Mouse (Mus musculus): ENCODE measurements around the gene Adam12. TPM values are rescaled to one million over a fixed set of nuclear protein-coding genes. Genes with fewer than 3 reads are reported as not detected.

Gene Adam12
- polyA plus RNA-seq, 1 experiment from 2014 or later: 7.3 TPM

- Histone ChIP-seq H3K27ac (peak overlapping the region; percentile 52), H3K27me3 (0 out of 2 replicates have a peak, but pooled peaks cover 5% of the 10 kb centered on the region), H3K4me3 (no peak overlapping the region), H3K9me3 (peaks cover 5% of the 10 kb centered on the region; the same call in 1 of the 2 replicates), H3K36me3 (peaks cover 3% of the 10 kb centered on the region; the same call in 1 of the 2 replicates), H3K4me1 (peaks cover 31% of the 10 kb centered on the region), H3K4me2 (replicated peaks) (peak overlapping the region; percentile 22; the same call in 1 of the 2 replicates), H3K9ac (no peak overlapping the region)
- WGBS: 17% methylated on average over 8 of the region's 8 CpGs
- peak; percentile 54; the same call in 1 of the 2 replicates for ATAC-seq (ENCODE audit: low FRiP score, low read depth)
Observed at GRCm38 (mm10) chr7:133976388-133977122, 255.4 kb downstream of the Adam12 start.

GRCm38 (mm10) chr7:133971086-133971485 lies 260.9 kb downstream of the Adam12 start:
- H3K36me3 ChIP-seq: no peaks in the 10 kb centered on the region
- H3K27ac ChIP-seq: no peak overlapping the region
- H3K9me3 ChIP-seq: no peaks in the 10 kb centered on the region
- no peak overlapping the region for H3K4me2 ChIP-seq (replicated peaks)
- H3K4me3 ChIP-seq: no peak overlapping the region
- WGBS: 60% methylated on average over 1 of the region's 1 CpGs
- no peaks in the 10 kb centered on the region for H3K27me3 ChIP-seq
- H3K9ac ChIP-seq: no peak overlapping the region
- H3K4me1 ChIP-seq: peaks cover 18% of the 10 kb centered on the region
- no peak for ATAC-seq (ENCODE audit: low FRiP score, low read depth)

GRCm38 (mm10) chr7:133970407-133970806 lies 261.5 kb downstream of the Adam12 start:
- H3K4me2 ChIP-seq (replicated peaks): no peak overlapping the region
- no peaks in the 10 kb centered on the region for H3K27me3 ChIP-seq
- H3K9me3 ChIP-seq: no peaks in the 10 kb centered on the region
- H3K36me3 ChIP-seq: no peaks in the 10 kb centered on the region
- H3K9ac ChIP-seq: no peak overlapping the region
- ATAC-seq (ENCODE audit: low FRiP score, low read depth): no peak
- H3K4me3 ChIP-seq: no peak overlapping the region
- H3K4me1 ChIP-seq: peaks cover 11% of the 10 kb centered on the region; the same call in 1 of the 2 replicates
- 70% methylated on average over 5 of the region's 5 CpGs for WGBS
- H3K27ac ChIP-seq: no peak overlapping the region

- H3K9ac ChIP-seq: no peak overlapping the region
- H3K27ac ChIP-seq: no peak overlapping the region
- H3K4me1 ChIP-seq: peaks cover 18% of the 10 kb centered on the region; the same call in 1 of the 2 replicates
- no peak for ATAC-seq (ENCODE audit: low FRiP score, low read depth)
- H3K9me3 ChIP-seq: no peaks in the 10 kb centered on the region
- no peak overlapping the region for H3K4me3 ChIP-seq
- H3K4me2 ChIP-seq (replicated peaks): no peak overlapping the region
- WGBS: 87% methylated on average over 5 of the region's 5 CpGs
- no peaks in the 10 kb centered on the region for H3K36me3 ChIP-seq
- H3K27me3 ChIP-seq: no peaks in the 10 kb centered on the region
Observed at GRCm38 (mm10) chr7:133967906-133968305, 264.0 kb downstream of the Adam12 start.

GRCm38 (mm10) chr7:133963501-133963900 lies 268.4 kb downstream of the Adam12 start:
- Histone ChIP-seq H3K27me3 (no peaks in the 10 kb centered on the region; the same call in 1 of the 2 replicates), H3K9me3 (no peaks in the 10 kb centered on the region), H3K9ac (no peak overlapping the region), H3K4me1 (peaks cover 8% of the 10 kb centered on the region; the same call in 1 of the 2 replicates), H3K4me2 (replicated peaks) (no peak overlapping the region), H3K27ac (no peak overlapping the region), H3K36me3 (0 out of 2 replicates have a peak, but pooled peaks cover 3% of the 10 kb centered on the region), H3K4me3 (no peak overlapping the region)
- WGBS: 49% methylated on average over 8 of the region's 8 CpGs
- ATAC-seq (ENCODE audit: low FRiP score, low read depth): no peak

GRCm38 (mm10) chr7:133959200-133959599 lies 272.7 kb downstream of the Adam12 start:
- no peaks in the 10 kb centered on the region; the same call in 1 of the 2 replicates for H3K27me3 ChIP-seq
- no peaks in the 10 kb centered on the region for H3K9me3 ChIP-seq
- ATAC-seq (ENCODE audit: low FRiP score, low read depth): no peak
- no peak overlapping the region for H3K4me2 ChIP-seq (replicated peaks)
- no peak overlapping the region for H3K9ac ChIP-seq
- H3K36me3 ChIP-seq: 0 out of 2 replicates have a peak, but pooled peaks cover 3% of the 10 kb centered on the region
- H3K4me3 ChIP-seq: no peak overlapping the region
- 64% methylated on average over 4 of the region's 4 CpGs for WGBS
- no peak overlapping the region for H3K27ac ChIP-seq
- peaks cover 8% of the 10 kb centered on the region; the same call in 1 of the 2 replicates for H3K4me1 ChIP-seq

- Histone ChIP-seq H3K4me1 (no peaks in the 10 kb centered on the region), H3K4me3 (no peak overlapping the region), H3K9ac (no peak overlapping the region), H3K27me3 (no peaks in the 10 kb centered on the region; the same call in 1 of the 2 replicates), H3K9me3 (no peaks in the 10 kb centered on the region), H3K4me2 (replicated peaks) (no peak overlapping the region), H3K36me3 (0 out of 2 replicates have a peak, but pooled peaks cover 3% of the 10 kb centered on the region), H3K27ac (no peak overlapping the region)
- ATAC-seq (ENCODE audit: low FRiP score, low read depth): no peak
- WGBS: 68% methylated on average over 2 of the region's 2 CpGs
Observed at GRCm38 (mm10) chr7:133957873-133958272, 274.1 kb downstream of the Adam12 start.

GRCm38 (mm10) chr7:133954111-133955091 lies 277.5 kb downstream of the Adam12 start:
- 48% methylated on average over 9 of the region's 9 CpGs for WGBS
- ATAC-seq (ENCODE audit: low FRiP score, low read depth): no peak

GRCm38 (mm10) chr7:133951777-133952545 lies 280.0 kb downstream of the Adam12 start:
- no peaks in the 10 kb centered on the region for H3K36me3 ChIP-seq
- H3K4me1 ChIP-seq: no peaks in the 10 kb centered on the region
- no peak overlapping the region for H3K9ac ChIP-seq
- H3K4me3 ChIP-seq: no peak overlapping the region
- 76% methylated on average over 14 of the region's 14 CpGs for WGBS
- H3K9me3 ChIP-seq: no peaks in the 10 kb centered on the region
- no peak for ATAC-seq (ENCODE audit: low FRiP score, low read depth)
- no peaks in the 10 kb centered on the region for H3K27me3 ChIP-seq
- no peak overlapping the region for H3K27ac ChIP-seq
- no peak overlapping the region for H3K4me2 ChIP-seq (replicated peaks)

More at GRCm38 (mm10) chr7:133954111-133955091, 277.5 kb downstream of the Adam12 start:
- no peaks in the 10 kb centered on the region for H3K36me3 ChIP-seq
- no peak overlapping the region for H3K4me2 ChIP-seq (replicated peaks)
- no peak overlapping the region for H3K27ac ChIP-seq
- no peak overlapping the region for H3K4me3 ChIP-seq
- no peak overlapping the region for H3K9ac ChIP-seq
- H3K27me3 ChIP-seq: no peaks in the 10 kb centered on the region
- H3K9me3 ChIP-seq: no peaks in the 10 kb centered on the region
- H3K4me1 ChIP-seq: no peaks in the 10 kb centered on the region

GRCm38 (mm10) chr7:133947360-133947759 lies 284.6 kb downstream of the Adam12 start:
- no peak for ATAC-seq (ENCODE audit: low FRiP score, low read depth)
- Histone ChIP-seq H3K4me2 (replicated peaks) (no peak overlapping the region), H3K36me3 (no peaks in the 10 kb centered on the region), H3K4me3 (no peak overlapping the region), H3K9ac (no peak overlapping the region), H3K27me3 (no peaks in the 10 kb centered on the region), H3K27ac (no peak overlapping the region), H3K9me3 (no peaks in the 10 kb centered on the region), H3K4me1 (no peaks in the 10 kb centered on the region)
- WGBS: 81% methylated on average over 2 of the region's 2 CpGs

- Histone ChIP-seq H3K27me3 (no peaks in the 10 kb centered on the region), H3K9me3 (no peaks in the 10 kb centered on the region), H3K36me3 (no peaks in the 10 kb centered on the region), H3K9ac (no peak overlapping the region), H3K4me2 (replicated peaks) (no peak overlapping the region), H3K4me3 (no peak overlapping the region), H3K4me1 (no peaks in the 10 kb centered on the region), H3K27ac (no peak overlapping the region)
- WGBS: 36% methylated on average over 2 of the region's 2 CpGs
- ATAC-seq (ENCODE audit: low FRiP score, low read depth): no peak
Observed at GRCm38 (mm10) chr7:133946757-133947345, 285.1 kb downstream of the Adam12 start.
